Mouse (Mus musculus) kidney, adult 9 months (tissue): Measurements from ENCODE around the gene Sfxn3.
"Not testable (repeated sequence)": the region's sequence is repeated elsewhere in the genome, so short reads cannot be mapped to it uniquely, and the experiment has no call there.

ENCODE experiments used
- DNase-seq: peaks from one replicate; pipeline ENCODE4 v3.0.0; 2022

The Sfxn3 gene

DNA sequence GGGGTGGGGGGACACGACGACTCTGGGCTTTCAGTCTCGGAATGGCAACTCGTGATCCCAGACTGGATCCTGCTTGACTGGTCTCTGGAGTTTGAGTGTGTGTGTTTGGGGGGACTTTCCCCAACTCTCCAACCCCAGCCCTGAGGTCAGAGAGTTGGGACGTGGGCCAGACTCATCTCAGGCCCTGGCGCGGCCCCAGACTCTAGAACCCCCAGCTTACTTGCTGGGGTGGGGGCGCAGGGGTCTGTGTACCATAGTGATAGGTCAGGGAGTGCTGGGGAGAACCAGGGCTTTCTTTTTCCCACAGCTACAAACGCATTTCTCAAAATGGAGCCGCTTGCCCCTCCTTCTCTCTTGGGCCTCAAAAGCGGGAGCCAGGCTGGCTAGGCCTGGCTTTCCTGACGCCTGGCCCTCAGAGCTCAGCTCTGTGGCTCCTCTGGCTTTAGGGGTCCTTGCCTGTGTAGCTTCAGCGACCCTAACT is 28.9 kb upstream of the Sfxn3 start:
- DNase-seq = peak; percentile 53

DNA sequence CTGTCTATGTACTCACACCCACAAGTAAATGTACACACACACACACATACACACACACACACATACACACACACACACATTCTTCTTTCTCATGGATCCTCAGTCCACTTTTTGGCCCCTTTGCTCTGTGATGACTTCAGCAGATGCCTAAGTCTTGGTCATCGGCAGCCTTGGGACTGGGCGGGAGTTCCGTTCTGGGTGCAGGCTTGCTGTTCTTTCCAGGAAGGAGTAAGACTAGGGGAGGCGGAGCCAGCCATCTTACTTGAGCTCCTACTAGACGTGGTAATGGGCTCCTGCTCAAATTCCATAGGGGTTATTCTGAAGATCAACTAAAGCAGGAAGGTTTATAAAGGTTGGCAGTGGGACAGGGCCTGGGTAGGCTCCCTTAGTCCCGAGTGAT is 27.0 kb upstream of the Sfxn3 start:
- peak; percentile 58 for DNase-seq

DNA sequence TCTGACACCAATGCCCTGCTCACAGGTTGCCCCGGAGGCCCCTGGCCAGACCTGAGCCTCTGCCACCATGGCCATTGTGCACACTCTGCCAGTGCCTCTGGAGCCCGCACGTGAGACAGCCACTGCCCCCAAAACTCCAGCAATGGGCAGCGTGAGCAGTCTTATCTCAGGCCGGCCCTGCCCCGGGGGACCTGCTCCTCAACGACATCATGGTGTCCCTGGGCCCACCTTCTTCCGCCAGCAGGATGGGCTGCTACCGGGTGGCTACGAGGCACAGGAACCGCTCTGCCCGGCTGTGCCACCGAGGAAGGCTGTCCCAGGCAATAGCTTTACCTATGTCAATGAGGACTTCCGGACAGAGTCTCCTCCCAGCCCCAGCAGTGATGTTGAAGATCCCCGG is 25.9 kb upstream of the Sfxn3 start:
- no peak for DNase-seq

DNA sequence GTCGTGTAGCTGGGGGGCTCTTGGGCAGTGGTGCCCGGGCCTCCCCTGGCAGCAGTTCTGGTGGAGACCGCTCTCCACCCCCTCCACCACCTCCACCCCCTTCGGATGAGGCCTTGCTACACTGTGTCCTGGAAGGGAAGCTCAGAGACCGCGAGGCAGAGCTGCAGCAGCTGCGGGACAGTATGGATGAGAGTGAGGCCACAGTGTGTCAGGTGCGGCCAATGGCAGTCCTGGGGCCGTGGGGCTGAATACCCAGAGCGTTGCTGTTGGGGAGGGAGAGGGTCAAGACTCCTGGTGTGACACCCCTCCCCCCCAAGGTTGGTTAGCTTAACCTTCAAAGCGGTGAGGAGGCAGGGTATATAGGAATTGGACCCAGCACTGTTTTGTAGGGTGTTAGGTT is 23.3 kb upstream of the Sfxn3 start:
- DNase-seq = no peak

DNA sequence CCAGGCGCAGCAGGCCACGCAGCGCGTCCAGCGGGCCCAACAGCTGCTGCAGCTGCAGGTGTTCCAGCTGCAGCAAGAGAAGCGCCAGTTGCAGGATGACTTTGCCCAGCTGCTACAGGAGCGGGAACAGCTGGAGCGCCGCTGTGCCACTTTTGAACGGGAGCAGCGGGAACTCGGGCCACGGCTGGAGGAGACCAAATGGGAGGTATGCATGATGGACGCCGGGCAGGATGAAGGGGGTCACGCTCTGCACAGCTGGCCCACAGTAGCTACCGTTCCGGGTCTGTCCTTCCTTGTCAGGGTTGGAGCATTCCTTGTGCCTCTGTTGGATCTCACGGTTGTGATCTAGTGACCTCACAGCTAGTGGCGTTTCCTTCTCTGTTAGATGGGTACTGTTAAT is 22.5 kb upstream of the Sfxn3 start:
- no peak for DNase-seq

DNA sequence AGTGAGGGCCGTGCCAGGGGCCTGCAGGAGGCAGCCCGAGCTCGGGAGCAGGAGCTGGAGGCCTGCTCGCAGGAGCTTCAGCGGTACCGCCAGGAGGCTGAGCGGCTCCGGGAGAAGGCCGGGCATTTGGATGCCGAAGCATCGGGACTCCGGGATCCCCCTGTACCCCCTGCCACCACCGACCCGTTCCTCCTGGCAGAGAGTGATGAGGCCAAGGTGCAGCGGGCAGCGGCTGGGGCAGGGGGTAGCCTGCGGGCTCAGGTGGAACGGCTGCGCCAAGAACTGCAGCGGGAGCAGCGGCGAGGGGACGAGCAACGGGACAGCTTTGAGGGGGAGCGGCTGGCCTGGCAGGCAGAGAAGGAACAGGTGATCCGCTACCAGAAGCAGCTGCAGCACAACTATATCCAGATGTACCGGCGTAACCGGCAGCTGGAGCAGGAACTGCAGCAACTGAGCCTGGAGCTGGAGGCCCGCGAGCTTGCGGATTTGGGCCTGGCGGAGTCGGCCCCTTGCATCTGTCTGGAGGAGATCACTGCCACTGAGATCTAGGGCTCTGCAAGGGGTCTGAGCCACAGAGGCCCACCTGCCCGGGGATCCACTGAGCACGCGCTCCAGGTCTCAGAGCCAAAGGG is 21.2 kb upstream of the Sfxn3 start:
- DNase-seq = no peak

DNA sequence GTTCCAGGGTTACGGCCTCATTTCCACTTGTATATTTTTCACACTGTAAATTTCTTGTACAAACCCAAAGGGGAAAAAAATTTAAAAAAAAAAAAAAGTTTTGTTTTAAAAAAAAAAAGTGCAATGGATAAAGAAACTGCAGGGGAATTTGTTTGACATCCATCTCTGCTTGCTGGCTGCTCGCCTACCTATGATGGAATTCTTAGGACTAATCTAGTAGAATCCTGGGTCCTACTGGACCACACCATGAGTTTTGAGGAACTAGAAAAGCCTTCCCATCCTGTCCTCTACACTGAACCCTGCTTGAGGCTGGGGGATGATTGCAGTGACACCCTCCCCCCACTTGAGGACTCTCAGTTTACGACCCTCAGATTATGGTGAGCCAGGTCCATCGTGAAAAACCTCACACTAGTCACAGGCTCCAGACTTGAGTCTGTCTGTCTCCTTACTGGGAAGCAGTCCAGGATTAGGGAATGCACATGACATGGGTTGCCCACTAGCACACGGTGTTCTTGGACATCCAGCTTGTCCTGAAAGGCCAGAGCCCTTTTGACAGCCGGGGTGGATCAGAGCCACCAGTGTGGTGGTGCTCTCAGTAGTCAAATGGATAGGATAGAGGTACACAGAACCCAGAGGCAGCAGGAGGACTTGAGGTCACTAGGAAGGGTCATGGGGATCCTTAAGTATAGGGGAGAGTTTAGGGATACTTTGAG is 20.2 kb upstream of the Sfxn3 start:
- DNase-seq = no peak

DNA sequence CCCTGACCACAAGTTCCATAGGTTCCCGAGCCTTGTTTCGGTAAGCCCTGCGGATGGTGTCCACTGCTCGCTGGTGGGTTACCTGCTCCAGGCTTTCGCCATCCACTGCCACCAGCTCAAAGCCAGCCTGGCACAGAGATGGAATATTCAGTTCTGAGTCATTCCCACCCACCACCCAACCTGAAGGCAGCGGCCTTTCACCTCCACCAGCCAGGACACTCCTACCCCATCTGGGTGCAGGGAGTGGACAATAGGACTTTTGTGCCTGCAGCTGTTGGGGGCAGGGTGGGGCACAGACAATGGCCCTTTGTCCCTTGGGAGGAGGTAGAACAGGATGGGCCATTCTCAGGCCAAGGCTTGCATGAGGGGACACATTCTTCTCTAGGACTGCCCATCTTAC is 19.5 kb upstream of the Sfxn3 start:
- DNase-seq = no peak

DNA sequence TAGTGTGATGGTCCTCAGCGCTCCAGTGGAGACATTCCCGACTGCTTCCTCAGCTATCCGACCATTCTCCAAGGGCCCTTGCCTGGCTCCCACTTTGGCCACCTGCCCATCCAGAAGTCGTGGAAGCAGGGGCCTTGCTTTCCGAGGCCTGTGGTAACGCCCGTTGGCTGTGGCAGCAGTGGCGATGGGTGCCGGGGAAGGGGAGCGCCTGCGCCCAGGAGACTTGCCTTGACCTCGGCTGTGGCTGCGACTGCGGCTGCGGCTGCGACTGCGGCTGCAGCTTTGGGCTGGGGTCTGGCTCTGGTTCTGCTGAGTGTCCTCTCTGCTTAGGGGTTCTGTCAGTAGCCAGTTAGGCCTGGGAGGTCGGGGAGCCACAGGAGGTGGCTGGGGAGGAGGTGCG is 18.6 kb upstream of the Sfxn3 start:
- DNase-seq = no peak

DNA sequence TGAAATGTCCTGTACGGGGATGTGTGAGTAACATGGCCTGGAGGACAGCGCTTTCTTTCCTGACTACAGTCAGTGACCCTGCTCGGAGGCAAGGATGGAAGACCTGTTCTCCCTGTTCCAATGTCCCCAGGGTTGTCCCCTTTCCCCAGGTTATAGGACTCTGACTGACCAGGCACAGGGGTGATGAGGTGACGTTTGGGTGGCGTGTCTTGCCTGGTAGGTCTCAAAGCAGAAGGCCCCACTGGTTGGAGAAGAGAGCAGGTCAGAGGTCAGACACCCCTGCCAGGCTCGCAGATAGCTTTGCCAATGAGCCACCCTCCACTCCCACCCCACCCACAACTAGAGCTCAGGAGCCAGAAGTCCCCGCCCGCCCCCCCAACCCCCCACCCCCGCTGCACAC is 17.7 kb upstream of the Sfxn3 start:
- DNase-seq = no peak

DNA sequence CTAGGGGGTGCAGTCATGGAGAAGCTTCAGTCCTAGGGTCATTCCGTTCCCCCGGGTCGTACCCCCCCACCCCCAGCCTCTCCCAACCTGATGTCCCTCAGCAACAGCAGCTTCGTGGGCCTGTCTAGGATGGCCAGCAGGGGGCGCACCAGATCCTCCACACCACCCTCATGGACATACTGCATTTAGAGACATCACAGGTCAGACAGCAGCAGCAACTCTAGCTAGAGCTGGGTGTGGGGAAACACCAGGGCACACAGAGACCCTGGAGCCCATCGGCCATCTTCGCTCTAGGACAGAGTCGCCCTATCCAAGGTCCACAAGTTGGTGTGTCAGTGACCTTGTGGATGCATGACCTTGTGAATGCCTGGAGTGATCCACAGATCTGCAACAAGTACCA is 17.2 kb upstream of the Sfxn3 start:
- peak; percentile 65 for DNase-seq

DNA sequence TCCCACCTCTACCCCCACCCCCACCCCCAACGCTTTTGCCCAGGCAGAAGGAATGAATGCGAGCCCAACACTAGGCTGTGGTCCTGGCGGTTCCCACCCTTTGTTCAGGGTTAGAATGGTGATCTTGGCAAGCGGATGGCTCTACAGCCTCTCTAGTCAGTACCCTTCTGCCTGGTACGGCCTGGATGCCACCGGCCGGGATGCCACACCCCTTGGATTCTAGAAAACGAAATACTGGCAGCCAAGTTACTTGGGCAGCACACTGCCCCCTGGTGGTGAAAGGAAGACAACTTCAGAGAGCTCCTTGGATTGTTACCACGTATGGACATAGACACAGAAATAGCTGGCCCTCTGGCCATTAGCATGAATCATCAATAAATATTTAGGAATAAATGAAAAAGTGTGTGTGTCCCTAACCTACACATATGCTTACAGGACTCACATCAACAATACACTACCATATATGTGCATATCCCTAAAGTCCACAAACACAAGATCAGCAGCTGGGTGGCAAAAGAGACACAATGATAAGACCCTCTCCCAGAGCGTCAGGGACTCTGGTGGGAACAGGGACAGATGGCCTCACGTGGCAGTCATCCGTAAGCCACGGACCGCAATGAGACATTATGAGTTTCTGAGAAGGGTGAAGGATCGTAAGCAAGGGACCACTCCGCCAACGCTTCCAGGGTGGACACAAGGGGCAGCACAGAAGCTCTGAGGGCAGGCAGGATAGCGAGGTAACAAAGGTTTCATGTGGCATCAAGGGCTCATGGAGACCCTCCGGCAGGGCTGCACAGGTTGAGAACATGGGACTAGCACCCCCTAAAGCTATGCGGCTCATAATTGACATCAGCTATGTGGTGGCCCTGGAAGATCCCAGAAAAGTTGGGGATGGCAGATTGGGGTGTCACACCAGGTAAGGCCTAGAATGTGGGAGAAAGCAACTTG is 16.3 kb upstream of the Sfxn3 start:
- peak; percentile 92 for DNase-seq

DNA sequence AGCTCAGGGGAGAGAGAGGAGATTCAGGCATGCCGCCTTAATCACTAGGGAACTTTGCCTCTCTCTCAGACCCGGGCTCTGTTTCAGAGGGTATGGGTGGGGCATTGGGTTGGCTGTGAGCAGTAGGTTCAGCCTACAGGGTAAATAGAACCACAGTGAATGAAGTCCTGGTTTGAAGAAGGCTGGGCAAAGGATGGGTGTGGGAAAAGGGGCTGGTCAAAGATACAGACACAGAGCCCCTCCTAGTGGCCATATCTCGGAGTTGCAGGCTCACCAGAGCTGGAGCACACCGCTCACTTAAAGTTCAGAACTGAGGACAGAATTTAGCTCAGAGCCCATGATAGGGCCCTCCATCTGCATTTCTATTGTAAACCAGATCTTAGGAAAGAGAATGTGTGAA is 15.5 kb upstream of the Sfxn3 start:
- peak; percentile 86 for DNase-seq

DNA sequence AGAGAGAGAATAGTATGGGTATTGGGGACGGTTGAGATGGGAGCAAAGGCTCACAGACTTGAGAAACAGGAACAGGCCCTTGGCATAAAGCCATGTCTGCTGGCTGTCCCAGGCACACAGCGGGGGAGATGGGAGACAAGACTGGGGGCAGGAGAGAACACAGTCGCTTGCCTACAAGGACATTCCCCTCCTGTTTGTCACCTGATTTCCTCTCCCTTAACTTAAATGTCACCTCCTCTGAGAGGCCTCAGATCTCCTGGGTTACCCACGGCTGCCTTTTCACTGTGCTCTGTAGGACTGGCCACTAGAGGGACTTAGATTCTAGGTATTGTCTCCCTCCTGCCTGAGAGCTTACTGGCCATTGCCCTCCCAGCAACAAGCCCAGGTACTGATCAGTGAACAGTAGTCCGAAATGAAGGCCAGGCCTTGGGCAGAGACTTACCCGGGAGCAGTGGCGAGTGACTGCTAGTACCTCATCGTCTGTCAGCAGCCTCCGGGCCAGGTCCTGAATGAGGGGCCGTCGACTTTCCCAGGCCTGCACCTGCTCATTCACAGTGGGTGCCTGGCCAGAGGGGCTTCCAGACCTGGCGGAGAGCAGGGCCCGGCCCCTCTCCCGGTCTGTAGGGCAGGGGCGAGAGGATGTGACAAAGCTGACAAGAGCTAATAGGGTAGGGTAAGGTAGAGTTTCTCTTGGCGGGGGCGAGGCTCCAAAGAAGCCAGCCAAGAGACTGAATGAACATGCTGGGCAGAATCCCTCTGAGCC is 14.6 kb upstream of the Sfxn3 start:
- DNase-seq = no peak

DNA sequence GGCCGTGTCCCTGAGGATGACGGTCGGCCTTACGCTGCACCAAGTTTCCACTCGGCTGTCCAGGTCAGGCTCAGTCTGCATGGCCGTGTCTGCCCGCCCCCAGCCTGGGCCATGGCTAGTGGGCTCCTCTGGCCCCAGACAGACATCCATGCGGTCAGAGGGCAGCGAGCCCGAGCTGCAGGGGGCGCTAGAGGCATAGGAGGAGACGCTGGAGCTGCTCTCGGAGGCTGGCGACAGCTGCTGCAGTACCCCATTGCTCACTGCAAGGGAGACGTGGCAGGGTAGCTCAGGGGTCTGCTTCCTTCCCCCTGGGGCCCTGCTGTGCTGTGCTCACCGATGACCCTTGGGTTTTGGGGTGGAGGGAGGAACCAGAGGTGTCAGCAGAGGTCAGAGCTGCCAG is 10.4 kb upstream of the Sfxn3 start:
- peak; percentile 43 for DNase-seq

DNA sequence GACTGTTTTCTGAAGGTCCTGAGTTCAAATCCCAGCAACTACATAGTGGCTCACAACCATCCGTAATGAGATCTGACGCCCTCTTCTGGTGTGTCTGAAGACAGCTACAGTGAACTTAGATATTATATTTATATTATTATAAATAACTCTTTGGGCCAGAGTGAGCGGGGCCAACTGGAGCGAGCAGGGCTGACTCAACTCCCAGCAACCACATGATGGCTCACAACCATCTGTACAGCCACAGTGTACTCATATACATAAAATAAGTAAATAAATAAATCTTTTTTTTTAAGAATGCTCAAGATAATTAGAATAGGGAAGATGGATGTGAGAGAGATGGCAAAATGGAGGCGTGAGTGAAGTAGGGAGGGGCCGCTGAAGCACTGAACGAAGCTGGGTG is 9.1 kb upstream of the Sfxn3 start:
- not testable (repeated sequence) for DNase-seq

DNA sequence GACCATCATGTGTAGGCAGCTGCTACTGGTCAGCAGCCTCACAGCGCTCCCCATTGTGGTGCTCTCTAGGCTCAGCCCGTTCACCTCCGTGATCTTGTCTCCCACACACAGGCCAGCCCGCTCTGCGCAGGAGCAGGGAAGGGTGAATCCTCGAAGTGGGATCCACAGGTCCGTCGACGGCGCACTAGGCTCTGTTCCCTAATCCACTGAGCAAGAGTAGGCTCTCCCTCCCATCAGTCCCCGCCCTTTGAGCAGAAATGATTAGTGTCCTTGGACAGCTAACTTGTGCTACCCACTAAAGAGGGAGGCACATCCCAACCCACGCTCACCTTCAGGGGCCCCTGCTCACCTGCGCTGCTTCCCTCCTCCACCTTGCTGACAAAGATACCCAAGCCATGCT is 7.1 kb upstream of the Sfxn3 start:
- DNase-seq = no peak

DNA sequence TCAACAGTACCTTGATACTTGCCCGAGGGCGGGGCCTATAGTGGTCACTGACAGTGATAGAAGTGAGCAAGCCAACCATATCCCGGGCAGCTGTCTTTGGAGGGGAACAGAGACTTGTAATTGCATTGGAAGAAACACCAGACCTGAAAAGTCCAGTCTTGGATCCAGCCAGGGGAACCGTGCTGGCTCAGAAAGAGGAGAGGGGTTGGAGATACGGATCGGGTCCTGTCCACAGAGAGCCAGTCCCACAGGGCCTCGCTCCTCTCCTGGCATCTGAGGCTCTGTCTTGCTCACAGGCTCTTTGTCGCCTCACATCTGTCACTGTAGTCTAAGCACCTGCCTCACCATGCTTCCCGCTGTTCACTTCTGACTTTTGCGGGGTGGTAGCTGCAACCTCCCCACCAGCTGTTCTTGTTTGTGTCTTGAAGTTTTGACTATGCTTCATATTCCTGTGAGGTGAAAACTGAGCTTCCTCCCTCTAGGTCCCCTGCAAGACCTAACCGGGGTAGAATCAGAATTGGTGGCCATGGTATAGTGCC is 2.8 kb upstream of the Sfxn3 start:
- DNase-seq = no peak

DNA sequence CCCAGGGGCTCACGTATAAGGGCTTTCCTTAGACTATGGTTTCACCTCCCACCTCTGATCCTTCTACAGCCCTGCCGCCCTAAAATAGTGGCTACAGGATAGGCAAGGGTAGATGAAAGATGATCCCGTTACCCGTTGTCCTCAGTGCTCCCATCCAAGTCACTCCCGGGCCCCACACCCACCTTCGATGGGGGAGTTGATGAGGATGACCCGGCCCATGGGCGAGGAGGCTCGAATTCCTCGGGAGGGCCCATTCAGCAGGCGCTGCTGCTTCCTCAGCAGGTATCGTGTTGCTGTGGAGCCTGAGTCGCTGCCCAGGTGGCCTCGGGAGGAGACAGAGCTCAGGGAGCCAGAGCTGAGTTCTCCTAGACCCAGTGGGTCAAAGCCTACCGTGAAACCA is 2.1 kb upstream of the Sfxn3 start:
- no peak for DNase-seq

DNA sequence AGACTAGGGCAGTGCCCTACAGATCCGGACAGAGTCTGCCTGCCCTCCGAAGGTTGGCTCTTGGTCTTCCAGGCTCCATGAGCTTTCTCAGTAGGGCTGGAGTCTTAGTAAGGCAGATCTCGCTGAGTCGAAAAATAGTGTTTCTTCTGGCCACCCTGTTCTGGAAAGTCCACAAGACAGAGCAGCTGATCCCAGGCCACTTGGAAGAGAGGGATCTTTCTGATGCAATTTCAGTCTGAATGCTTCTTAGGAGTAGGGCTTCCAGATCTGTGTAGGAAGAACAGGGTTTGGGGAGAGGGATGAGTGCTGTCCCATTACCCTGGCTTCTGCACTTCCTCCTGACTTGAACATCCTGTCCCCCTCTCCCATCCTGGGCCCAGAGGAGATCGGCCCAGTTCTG is 1.7 kb upstream of the Sfxn3 start, which contains the start of gene Pdzd7:
Gene Pdzd7, minus strand, starts transcription at position 67 of the 400 bp plus-strand sequence.
- DNase-seq = no peak

DNA sequence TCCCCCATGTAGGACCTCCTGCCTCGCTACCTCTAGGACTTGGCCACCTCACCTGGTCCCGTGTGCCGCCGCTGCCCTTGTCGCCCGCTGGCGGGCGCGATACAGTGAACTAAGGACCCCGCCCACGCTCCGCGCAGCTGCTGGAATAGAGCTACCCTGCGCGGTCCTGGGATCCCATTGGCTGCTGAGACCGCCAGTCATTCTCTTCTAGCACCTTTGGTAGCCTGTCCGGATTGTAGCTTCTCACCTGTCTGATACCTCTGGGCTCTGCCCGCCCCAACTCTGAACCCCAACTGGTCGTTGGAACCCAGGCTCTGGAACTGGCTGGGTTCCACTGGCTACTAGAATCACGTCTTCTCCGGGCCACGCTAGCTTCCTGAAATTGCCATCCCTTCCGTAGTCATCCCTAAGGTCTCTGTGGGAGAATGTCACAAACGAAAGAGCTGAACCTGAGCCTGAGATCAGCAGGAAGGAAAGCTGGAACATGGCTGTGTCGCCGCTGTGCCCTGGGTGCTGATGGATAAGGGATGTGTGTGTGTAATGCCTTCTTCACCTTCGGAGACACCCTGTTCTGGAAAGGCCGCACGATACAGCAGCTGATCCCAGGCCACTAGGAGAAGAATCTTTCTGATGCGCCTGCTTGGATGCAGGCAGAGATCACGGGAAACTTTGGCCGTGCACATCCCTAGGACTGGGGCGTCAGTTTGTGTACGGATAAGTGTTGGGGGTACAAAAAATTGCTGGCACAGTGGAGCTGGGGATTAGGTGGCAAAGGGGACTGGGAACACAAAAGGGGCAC is 581 bp upstream of the Sfxn3 start:
- DNase-seq = peak; percentile 88
